Mouse (Mus musculus): ENCODE results near the gene Tenm4.

DNA sequence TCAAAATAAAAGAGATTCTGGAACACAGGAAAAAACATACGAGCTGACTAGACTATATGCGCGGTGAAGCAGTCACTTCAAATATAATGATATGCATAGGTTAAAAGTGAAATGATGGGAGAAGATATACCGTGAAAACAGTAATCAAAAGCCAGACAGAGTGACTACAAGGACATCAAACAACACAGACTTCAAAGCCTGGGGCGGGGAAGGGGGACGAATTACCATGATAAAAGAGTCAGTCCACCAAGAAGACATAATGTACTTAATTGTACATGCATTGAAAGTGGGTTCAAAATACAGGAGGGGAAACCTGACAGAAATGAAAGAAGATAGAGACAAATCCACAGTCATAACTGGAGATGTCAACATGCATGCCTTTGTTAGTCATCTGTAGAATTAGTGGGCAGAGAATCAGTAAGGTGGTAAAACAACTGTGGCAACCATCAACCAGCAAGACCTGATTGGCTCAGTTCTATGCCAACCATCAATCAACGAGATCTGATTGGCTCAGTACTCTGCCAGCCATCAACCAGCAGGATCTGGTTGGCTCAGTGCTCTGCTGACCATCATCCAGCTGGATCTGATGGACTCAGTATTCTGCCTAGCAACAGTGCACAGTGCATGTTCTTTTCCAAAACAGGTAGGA is 749.5 kb downstream of the Tenm4 start:
- TF ChIP-seq CTCF (IDR thresholded peaks at IDR 0.05; ENCODE audit: low read depth) (no peak), EP300 (IDR thresholded peaks at IDR 0.05; ENCODE audit: low read depth) (no peak)

Measured in liver, embryonic 14.5 days (tissue).